Mouse (Mus musculus): ENCODE results near the gene Gm5901.

Gene Gm5901

DNA sequence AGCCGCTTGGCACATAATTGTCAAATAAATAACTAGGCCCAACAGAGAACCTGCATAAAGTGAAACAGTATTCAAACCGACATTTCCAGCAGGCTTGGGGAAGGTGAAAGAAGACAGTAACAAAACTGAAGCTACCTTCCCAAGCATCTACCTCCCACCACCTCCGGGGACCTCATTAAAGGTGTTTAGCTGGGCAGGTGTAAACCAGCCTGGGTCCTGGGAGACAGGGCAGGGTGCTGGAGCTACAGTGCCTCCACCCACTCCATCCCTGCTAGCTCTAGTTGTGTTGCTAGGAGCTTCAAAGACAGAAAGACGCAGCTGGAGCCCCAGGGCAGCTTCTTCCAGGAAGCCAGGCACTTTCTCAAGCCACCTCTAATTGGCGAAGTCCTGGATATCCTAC lies 29.4 kb downstream of the Gm5901 start, which contains the start of gene Cnga4:
Gene Cnga4 (plus strand): TSS at position 301 of the 400 bp plus-strand sequence.
- no peak for DNase-seq (ENCODE audit: low spot score in 2 of 2)

DNA sequence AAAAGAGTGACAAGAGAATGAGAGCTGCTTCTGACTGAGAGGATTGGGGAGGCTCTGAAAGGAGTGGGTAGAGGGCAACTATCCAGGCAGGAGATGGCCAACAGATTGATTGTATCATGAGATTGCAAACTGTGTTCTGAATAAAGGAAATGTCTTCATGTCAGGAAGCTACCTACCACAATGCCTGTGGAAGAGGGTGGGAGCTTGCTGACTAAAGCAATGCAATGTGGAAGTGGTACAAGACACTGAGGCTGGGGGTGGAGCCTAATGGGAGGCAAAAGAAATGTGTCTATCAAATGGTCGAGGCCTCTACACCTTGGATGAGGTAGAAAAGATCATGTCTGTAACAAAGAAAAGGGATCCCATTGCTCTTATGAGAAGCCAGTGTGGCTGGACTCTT lies 31.5 kb downstream of the Gm5901 start:
- no peak for DNase-seq (ENCODE audit: low spot score in 2 of 2)

DNA sequence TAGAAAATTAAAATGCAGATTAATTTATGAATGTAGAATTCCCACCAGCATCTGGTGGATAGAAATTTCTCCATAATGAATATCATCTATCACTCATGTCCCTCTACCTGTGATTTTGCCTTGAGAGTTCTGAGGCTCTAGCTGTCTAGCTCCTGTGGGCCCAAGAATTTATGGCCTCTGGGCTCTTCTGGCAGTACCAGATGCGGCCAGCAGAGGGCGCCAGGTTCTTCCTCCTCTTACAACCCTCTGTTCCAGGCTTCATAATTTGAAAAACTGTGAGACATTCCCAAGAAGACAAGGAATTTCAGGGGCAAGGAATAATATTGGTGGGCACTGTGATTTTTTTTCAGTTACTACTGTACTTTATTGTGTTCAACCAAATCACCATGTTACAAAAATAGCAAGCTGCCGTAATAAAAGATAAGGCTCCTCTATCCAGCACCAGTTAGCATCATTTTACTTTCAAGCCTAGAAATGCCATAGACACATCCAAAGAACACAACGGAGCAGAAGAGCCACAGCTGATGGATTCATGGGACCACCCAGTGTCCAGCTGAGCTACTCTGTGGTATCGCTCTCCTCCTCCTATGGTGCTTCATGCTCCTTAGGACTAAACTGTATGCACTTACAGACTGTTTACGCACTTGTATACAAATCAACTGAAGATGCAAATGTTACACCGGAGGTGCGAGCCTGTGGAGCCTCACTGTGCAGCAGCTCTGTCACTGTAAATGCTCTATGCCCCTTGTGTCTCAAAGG lies 37.2 kb downstream of the Gm5901 start:
- peak in 1 of 2 experiments; percentile 40 for DNase-seq (ENCODE audit: low spot score in 2 of 2)

DNA sequence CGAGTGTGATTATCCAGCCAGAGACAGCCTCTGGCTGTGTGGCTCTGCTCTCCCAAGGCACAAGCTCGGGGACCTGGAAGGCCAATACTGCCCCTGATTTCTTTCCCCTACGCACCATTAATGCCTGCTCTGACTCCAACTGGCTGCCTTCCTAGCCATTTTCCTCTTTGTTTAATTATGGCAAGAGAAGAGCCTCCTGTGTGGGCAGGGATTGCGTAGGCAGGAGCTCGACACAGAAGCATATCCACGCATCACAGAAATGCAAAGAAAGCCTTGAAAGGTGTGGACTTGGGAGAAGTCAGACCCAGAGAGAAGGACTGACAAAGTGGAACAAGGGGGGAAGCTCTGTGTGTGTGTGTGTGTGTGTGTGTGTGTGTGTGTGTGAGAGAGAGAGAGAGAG lies 39.5 kb downstream of the Gm5901 start:
- DNase-seq (ENCODE audit: low spot score in 2 of 2), result no peak

DNA sequence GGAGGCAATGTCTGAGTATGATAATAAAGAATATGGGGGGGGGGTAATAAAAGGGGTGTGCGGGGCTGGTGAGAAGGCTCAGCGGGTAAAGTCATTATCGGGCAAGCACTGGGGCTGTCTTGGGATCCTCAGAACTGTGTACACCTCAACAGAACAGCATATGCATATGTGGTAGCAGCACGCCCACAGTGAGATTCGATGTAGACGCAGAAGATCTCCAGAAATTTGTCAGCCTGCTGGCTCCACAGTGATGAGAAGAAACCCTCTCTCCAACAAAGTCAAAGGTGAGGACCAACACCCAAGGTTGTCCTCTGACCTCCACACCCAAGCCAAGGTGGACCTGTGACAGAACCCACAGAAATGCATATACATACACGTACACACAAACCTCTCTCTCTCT lies 41.7 kb downstream of the Gm5901 start:
- DNase-seq (ENCODE audit: low spot score in 2 of 2), result no peak

DNA sequence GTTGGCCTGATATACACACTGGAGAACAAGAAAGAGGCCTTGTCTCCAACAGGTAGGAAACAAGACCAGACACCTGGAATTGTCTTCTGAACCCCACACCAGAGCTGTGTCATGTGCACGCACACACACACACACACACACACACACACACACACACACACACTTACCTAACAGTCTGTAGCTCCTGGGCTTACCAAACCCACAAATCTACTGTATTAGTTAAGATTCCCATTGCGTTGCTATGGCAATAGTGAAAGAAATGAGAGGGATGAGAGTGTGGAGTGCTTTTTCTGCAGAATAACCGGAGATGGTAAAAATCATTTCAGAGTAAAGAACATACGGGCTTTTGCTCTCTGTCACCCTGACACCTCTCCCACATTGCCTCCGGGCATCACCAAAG lies 43.3 kb downstream of the Gm5901 start:
- no peak for DNase-seq (ENCODE audit: low spot score in 2 of 2)

DNA sequence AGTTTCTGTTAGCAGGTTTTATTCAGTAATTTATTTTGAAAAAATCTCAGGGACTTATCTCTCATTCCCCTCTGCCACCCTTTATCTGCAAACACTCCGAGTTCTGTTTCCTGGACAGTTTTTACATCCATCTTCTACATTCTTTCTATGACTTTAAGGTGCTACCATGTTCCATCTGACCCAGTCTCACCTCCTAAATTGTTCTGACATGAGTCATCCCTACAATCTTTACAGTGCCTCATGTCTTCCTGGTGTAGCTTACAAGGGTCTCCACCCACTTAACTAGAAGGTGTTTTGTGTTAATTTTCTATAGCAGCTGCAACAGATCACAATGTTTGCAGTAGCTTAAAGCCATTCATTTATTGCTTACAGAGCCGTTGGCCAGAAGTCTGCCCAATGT lies 46.1 kb downstream of the Gm5901 start:
- no peak for DNase-seq (ENCODE audit: low spot score in 2 of 2)

DNA sequence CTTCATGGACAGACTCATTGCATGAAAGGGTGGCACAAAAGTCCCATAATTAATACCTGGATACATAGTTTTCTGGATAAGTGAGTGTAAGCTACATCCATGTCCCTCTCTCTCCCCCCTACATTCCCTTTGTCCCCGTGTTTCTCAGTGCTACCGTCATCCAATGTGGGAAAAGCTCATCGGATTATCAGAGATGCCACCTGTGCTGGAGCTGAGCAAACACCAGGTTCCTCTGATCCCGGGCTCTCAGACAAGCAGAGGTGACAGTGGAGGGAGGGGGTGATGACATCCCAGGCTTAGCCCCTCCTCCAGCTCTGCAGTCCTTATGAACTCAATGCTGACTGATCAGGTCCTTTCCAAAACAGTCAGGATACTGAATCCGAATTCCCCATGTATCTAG lies 49.5 kb downstream of the Gm5901 start:
- no peak for DNase-seq (ENCODE audit: low spot score in 2 of 2)

DNA sequence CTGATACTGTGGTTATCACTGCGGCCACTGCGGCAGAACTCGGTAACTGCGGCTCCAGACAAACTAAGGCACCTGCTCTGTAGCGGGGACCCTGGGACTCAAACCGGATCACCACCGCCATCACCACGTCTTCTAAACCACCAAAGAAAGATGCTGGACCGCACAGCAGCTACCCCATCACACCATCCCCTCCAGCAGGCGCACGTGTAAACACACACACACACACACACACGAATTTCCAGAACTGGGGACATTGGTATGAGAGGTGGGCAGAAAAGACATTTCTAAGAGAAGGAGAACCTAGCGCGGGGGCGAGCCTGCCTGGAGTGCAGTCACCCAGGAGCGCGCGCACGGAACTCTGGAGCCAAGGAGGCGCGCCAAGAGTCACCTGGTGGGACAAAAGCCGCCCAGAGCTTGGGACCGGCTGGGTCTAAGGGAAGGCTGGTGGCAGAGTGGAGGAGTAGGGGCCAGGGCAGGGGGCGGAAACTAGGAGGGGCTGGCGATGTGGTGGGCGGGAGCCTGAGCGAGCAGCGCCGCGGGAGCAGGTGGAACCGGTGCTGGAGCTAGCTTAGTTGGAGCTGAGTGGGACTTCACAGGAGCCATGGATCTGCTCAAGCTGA lies 50.7 kb downstream of the Gm5901 start, which contains the start of gene Cckbr:
Gene Cckbr (plus strand): TSS at position 308 of the 620 bp plus-strand sequence.
- DNase-seq (ENCODE audit: low spot score in 2 of 2), result no peak

DNA sequence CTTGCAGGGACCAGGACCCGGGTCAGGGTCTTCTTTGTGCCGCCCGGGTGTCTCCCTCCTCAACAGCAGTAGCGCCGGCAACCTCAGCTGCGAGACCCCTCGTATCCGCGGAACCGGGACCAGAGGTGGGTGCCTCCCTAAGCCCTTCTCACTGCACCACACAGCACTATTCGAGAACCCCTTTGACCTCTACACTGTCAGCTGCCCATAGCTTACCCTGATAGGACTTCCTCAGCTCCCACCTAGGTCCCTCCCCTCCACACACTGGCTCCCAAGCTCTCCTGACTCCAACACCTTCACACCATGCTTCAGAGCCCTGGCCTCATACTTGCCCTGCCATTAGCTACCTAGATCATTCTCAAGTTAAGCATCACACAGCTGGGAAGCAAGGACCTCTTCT lies 51.2 kb downstream of the Gm5901 start:
- DNase-seq (ENCODE audit: low spot score in 2 of 2), result no peak

Data from spleen, postnatal 36 days (tissue).